Mouse (Mus musculus): ENCODE measurements around the gene Phf8.

The Phf8 gene

GRCm38 (mm10) chrX:151520458-151521322 lies at the start of gene Phf8:
Phf8 (plus strand) TSS chrX:151520672.
- peak; percentile 56; the same call in 1 of the 2 replicates for TF ChIP-seq GATA4 (IDR thresholded peaks at IDR 0.05; ENCODE audit: insufficient replicate concordance, low read length)

- TF ChIP-seq GATA4 (IDR thresholded peaks at IDR 0.05; ENCODE audit: insufficient replicate concordance, low read length) = no peak
These were observed 32.3 kb upstream of the Phf8 start for GRCm38 (mm10) chrX:151488128-151488527.

DNA sequence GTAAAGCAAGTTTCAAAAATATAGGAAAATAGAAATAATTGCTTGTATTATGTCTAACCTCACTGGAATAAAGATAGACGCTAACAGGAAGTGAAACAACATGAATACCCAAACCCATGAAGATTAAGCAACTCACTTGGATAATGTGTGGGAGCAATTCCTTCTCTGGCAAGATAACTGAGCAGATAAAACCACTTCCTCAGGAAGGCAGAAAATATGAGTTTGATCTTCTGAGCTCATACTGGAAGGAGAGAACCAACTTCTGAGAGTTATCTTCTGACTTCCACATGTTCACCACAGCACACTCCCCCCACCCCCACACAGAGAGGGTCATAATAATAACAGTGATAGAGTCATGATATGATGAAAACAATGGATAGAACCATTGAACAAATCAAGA lies 23.9 kb upstream of the Phf8 start:
- no peak for TF ChIP-seq GATA4 (IDR thresholded peaks at IDR 0.05; ENCODE audit: insufficient replicate concordance, low read length)

GRCm38 (mm10) chrX:151508536-151508935 lies 11.9 kb upstream of the Phf8 start:
- TF ChIP-seq GATA4 (IDR thresholded peaks at IDR 0.05; ENCODE audit: insufficient replicate concordance, low read length) = no peak

DNA sequence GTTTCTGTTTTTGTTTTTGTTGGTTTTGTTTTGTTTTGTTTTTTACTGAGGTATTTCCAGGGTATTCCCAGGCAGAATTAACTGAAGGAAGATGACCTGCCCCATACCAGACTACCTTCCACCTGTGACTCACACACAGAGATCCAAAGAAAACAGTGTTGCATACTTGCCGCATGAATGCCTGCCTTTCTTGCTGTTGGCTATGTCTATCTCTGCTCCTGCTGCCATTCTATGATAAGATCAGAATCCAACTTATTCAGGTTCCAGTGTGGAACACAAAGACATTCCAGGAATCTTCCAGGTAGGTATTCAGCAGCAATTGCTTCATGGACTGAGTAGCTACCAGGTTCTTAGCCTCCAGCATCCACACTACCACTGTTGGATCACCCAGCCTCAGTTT lies 10.6 kb upstream of the Phf8 start:
- TF ChIP-seq GATA4 (IDR thresholded peaks at IDR 0.05; ENCODE audit: insufficient replicate concordance, low read length) = no peak

- TF ChIP-seq GATA4 (IDR thresholded peaks at IDR 0.05; ENCODE audit: insufficient replicate concordance, low read length) = no peak
These were observed 7.4 kb upstream of the Phf8 start for GRCm38 (mm10) chrX:151513066-151513465.

- no peak for TF ChIP-seq GATA4 (IDR thresholded peaks at IDR 0.05; ENCODE audit: insufficient replicate concordance, low read length)
These were observed 6.8 kb upstream of the Phf8 start for GRCm38 (mm10) chrX:151513694-151514093.

DNA sequence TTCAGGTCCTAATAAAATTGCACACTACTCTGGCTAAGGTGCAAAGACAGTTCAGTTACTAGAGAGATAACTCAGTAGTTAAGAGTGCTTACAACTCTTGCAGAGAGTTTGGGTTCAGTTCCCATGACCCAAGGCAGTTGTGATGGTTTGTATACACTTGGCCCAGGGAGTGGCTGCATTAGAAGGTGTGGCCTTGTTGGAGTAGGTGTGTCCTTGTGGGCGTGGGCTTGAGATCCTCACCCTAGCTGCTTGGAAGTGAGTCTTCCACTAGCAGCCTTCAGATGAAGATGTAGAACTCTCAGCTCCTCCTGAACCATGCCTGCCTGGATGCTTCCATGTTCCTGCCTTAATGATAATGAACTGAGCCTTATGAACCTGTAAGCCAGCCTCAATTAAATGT lies 2.3 kb upstream of the Phf8 start:
- TF ChIP-seq GATA4 (IDR thresholded peaks at IDR 0.05; ENCODE audit: insufficient replicate concordance, low read length) = no peak

DNA sequence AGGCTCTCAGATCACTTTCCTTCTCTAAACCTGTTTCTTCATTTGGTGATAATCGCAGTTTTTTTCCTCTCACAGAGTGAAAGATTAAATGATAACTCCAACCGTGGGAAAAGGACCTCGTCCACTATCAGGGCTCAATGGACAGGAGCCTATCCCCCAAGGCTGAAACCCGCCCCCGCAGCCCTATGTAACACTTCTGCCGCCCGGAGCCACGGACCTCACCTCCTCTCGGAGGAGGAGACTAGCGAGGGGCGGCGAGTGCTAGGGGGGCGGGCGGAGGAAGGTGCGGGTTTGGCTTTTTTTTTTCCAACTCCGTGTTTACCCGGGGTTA lies 380 bp upstream of the Phf8 start:
- TF ChIP-seq GATA4 (IDR thresholded peaks at IDR 0.05; ENCODE audit: insufficient replicate concordance, low read length) = no peak

DNA sequence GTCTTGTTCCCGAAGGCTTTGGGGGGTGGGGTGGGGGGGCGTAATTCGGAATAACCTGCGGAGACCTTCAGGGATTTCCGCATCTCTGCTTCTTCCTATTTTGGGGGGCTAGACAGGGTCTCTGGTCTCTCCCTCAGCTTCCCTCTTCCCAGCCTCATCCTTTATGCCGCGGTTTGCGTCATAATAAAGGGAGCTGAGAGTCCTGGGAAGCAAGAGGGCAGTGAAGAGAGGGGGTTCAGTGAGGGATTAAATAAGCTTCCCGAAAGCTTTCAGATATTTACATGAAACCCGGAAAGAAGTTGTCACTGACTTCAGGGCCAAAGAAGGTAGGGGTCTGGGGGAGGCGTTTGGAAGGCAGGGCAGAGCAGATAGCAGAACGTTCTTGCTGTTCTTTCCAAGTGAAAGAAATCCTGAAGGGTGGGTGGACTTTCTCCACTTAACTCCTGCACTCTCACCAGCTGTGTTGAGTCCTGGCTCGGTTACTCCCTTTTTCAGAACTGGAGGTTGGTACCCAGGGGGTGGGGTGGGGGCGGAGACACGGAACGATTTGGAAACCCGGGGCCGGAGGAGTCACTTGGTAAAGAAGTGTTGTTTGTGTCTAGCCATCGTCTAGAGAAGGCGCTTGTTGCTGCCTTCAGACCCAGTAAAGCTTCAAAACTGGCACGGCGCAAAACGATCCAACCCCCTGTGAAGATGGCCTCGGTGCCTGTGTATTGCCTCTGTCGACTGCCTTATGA lies 1.5 kb downstream of the Phf8 start:
- no peak for TF ChIP-seq GATA4 (IDR thresholded peaks at IDR 0.05; ENCODE audit: insufficient replicate concordance, low read length)

DNA sequence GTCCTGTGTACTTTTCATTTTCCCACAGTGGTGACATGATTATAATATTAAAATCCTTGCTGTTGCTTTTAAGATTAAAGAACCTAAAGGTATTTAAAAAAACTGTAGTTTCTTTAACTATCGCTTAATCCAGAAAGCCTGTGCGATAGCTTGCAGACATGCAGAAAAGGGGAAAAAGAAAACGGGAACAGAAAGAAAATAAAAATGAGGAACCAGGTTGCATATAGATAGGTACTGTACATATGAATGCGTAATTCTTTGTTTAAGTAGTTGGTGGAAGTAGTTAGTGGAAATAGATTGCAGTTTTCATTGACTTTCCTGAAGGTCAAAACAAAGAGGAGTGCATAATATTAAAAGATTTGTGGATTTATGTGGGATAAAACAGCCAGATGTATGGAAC lies 32.9 kb downstream of the Phf8 start:
- TF ChIP-seq GATA4 (IDR thresholded peaks at IDR 0.05; ENCODE audit: insufficient replicate concordance, low read length) = no peak

DNA sequence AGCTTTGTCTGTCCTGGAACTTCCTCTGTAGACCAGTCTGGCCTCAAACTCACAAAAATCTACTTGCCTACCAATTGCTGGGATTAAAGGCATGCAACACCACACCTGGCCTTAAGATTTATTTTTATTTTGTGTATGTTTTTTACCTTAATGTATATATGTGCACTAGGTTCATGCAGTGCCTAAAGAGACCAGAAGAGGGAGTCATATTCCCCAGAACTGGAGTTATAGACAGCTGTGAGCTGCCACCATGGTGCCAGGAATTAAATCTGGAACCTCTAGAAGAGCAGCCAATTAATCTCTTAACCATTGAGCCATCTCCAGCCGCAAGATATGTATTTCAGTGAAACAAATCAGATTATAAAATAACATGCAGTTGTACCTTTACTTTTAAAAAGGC lies 54.7 kb downstream of the Phf8 start:
- no peak for TF ChIP-seq GATA4 (IDR thresholded peaks at IDR 0.05; ENCODE audit: insufficient replicate concordance, low read length)

GRCm38 (mm10) chrX:151643386-151643785 lies 122.9 kb downstream of the Phf8 start:
- no peak for TF ChIP-seq GATA4 (IDR thresholded peaks at IDR 0.05; ENCODE audit: insufficient replicate concordance, low read length)

DNA sequence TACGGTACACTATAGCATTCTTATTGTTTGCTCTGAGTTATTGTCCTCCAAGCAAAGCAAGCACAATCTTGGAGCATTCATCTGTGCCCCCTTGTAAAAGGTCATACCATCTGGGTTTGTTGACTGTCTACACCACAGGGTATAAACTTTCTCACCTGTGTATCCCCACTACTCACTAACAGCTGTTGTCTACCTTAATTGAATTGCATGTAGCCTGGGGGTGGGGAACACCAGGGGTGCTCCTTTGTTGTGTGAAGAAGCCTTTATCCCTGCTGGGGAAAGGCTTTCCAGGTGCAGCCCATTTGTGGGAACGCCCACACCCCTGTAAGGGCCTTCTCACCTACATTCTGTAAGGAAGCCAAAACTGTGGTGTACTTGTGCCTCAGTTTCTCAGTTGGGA lies 133.3 kb downstream of the Phf8 start:
- TF ChIP-seq GATA4 (IDR thresholded peaks at IDR 0.05; ENCODE audit: insufficient replicate concordance, low read length) = no peak

- TF ChIP-seq GATA4 (IDR thresholded peaks at IDR 0.05; ENCODE audit: insufficient replicate concordance, low read length) = no peak
These were observed 154.2 kb downstream of the Phf8 start for GRCm38 (mm10) chrX:151674492-151675171.
